Mouse (Mus musculus) common myeloid progenitor, adult 5-6 weeks (primary cell): ENCODE results near the gene Tmem119. TPM values are rescaled to one million over a fixed set of nuclear protein-coding genes. Genes with fewer than 3 reads are reported as not detected.

ENCODE experiments used
- ATAC-seq: replicated peaks from 2 replicates; pipeline ENCODE4 v1.8.0; 2016; ENCODE audit warnings: low read depth, mild to moderate bottlenecking, moderate TSS enrichment, inconsistent platforms; ENCODE audit not compliant: poor library complexity, severe bottlenecking
- total RNA-seq: library from RNA; stranded (forward); fragments of 200-1000, 187-1606 nt; gene quantifications from 2 replicates; pipeline ENCODE4 v1.2.3, GENCODE M21; 2017

The Tmem119 gene
- total RNA-seq, 1 experiment from 2014 or later: 2.7 TPM

- ATAC-seq: peak; percentile 66
Observed at GRCm38 (mm10) chr5:113772450-113772895, 27.8 kb downstream of the Tmem119 start, which contains the start of the genes Sart3 and Iscu. TSS of gene Sart3 (minus strand) at chr5:113772510. TSS of gene Iscu (plus strand) at chr5:113772748.

GRCm38 (mm10) chr5:113771213-113772162 is 28.8 kb downstream of the Tmem119 start:
- ATAC-seq: peak; percentile 71

- ATAC-seq: no peak
Observed at GRCm38 (mm10) chr5:113768806-113769205, 31.5 kb downstream of the Tmem119 start.

- ATAC-seq: no peak
Observed at GRCm38 (mm10) chr5:113765641-113766526, 34.4 kb downstream of the Tmem119 start.

- no peak for ATAC-seq
Observed at GRCm38 (mm10) chr5:113764426-113764825, 35.9 kb downstream of the Tmem119 start.

- ATAC-seq: peak; percentile 22; the same call in 1 of the 2 replicates
Observed at GRCm38 (mm10) chr5:113761585-113761984, 38.7 kb downstream of the Tmem119 start.

GRCm38 (mm10) chr5:113755347-113756030 is 44.8 kb downstream of the Tmem119 start:
- ATAC-seq: no peak

- no peak for ATAC-seq
Observed at GRCm38 (mm10) chr5:113751521-113752157, 48.7 kb downstream of the Tmem119 start.

- no peak for ATAC-seq
Observed at GRCm38 (mm10) chr5:113748556-113749331, 51.6 kb downstream of the Tmem119 start.

GRCm38 (mm10) chr5:113747629-113748028 is 52.7 kb downstream of the Tmem119 start:
- ATAC-seq: no peak

Other genes starting within 250 kb of the Tmem119 start
- gene Cmklr1, start 150.1 kb downstream of the Tmem119 start, total RNA-seq: 0.27 TPM in 1 of 2 replicates, not detected in the other
- gene 1700069L16Rik, start 75.7 kb downstream of the Tmem119 start, total RNA-seq: not detected in 2 replicates
- 0.50 and 0.58 TPM in 2 replicates for gene Ficd, start 64.7 kb downstream of the Tmem119 start, total RNA-seq
- 45.7 and 62.7 TPM in 2 replicates for gene Sart3, start 28.0 kb downstream of the Tmem119 start, total RNA-seq
- 78.7 and 91.1 TPM in 2 replicates for gene Iscu, start 27.8 kb downstream of the Tmem119 start, total RNA-seq
- gene Selplg, start 32.1 kb upstream of the Tmem119 start, total RNA-seq: 91.4 and 108 TPM in 2 replicates
- 92.4 and 106 TPM in 2 replicates for gene Coro1c, start 108.2 kb upstream of the Tmem119 start, total RNA-seq
- 3.3 and 7.0 TPM in 2 replicates for gene Ssh1, start 193.4 kb upstream of the Tmem119 start, total RNA-seq
- gene Dao, start 203.2 kb upstream of the Tmem119 start, total RNA-seq: not detected in 2 replicates